22 mouse cellular contexts compared by ENCODE assay signal in the genomic region with DNA sequence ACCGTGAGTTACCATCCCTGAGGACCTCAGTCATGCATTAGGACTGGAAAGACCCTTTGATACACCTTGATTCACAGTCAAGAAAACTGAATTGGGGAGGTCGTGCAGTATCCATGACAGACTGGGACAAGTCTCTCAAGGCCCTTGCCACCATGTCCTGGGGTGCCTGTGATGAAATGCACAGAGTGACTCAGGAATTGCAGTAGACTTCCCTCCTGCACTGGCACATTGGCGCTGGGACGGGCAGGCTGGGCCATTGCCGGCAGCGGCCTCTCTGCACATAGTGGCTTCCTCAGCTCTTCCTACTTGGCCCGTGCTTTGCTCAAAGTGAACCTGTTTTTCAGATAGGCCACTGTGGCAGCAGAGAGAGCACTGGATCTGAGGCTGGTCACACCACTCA. TPM values are rescaled to one million over a fixed set of nuclear protein-coding genes. Genes with fewer than 3 reads are reported as not detected.
DNase-seq lines count a peak whose midpoint lies in the region; ATAC-seq and TF ChIP-seq lines count a peak whose summit lies in the region.
"Had no signal": no experiment of that assay in that cellular context is flagged by ENCODE, and none has a peak within 500 bp of the region (broad histone marks: within the 10 kb centered on the region; RNA-seq: fewer than 3 reads in every experiment).

No protein-coding gene starts in this region.

- peak; percentile 29 for DNase-seq in adrenal gland, postnatal 10 days
- DNase-seq in adrenal gland, adult 18-20 months (ENCODE audit: low spot score in 2 of 2) = no peak
- peak; percentile 70 for DNase-seq in midbrain, embryonic 11.5 days (ENCODE audit: low spot score, missing footprints)
- no peak for DNase-seq in midbrain, embryonic 10.5 days (ENCODE audit: low spot score)
- peak; percentile 34 for DNase-seq in adrenal gland, postnatal 25 days
- DNase-seq in kidney, adult 2 months = no peak
- no peak for DNase-seq in forebrain, embryonic 14.5 days (ENCODE audit: low spot score)
- DNase-seq: B cell, adult 2 months; cerebellum, adult 11-12 months; cerebellum, adult 2 months; cerebellum, adult 9-10 months; cerebellum, postnatal 10 days; cerebellum, postnatal 25 days had no signal

- H3K27me3 ChIP-seq in midbrain, embryonic 11.5 days (ENCODE audit: control insufficient read depth, insufficient read depth, low read length) = 0 out of 2 replicates have a peak, but pooled peaks cover 2% of the 10 kb centered on the region
- peaks cover 21% of the 10 kb centered on the region; the same call in 1 of the 2 replicates for H3K27me3 ChIP-seq in midbrain, embryonic 10.5 days (ENCODE audit: low read depth, poor library complexity, severe bottlenecking)
- H3K27me3 ChIP-seq in kidney, adult 2 months (replicated peaks; ENCODE audit: control insufficient read depth, insufficient read depth, low read length) = no peaks in the 10 kb centered on the region
- no peaks in the 10 kb centered on the region for H3K27me3 ChIP-seq in forebrain, embryonic 14.5 days (replicated peaks; ENCODE audit: control insufficient read depth, insufficient read depth, low read length)
- H3K27me3 ChIP-seq: CH12.LX; embryonic facial prominence, embryonic 12.5 days; Patski had no signal

- no peak overlapping the region for H3K9ac ChIP-seq in midbrain, embryonic 11.5 days (ENCODE audit: low read length)
- H3K9ac ChIP-seq in forebrain, embryonic 14.5 days (ENCODE audit: low read length) = no peak overlapping the region
- H3K9ac ChIP-seq: embryonic facial prominence, embryonic 12.5 days; forebrain, embryonic 13.5 days had no signal

- H3K9me3 ChIP-seq in midbrain, embryonic 11.5 days (ENCODE audit: control insufficient read depth, low read length) = no peaks in the 10 kb centered on the region
- H3K9me3 ChIP-seq in midbrain, embryonic 10.5 days (replicated peaks) = no peaks in the 10 kb centered on the region
- no peaks in the 10 kb centered on the region for H3K9me3 ChIP-seq in forebrain, embryonic 14.5 days (replicated peaks; ENCODE audit: control insufficient read depth, low read length)
- H3K9me3 ChIP-seq: embryonic facial prominence, embryonic 10.5 days; embryonic facial prominence, embryonic 12.5 days; forebrain, embryonic 13.5 days; G1E had no signal

- ATAC-seq in midbrain, embryonic 11.5 days (ENCODE audit: low FRiP score) = no peak
- ATAC-seq in forebrain, embryonic 14.5 days = no peak
- ATAC-seq: activated CD4-positive, CD25-positive, alpha-beta regulatory T cell, adult 4 months; CD4-positive, CD25-positive, alpha-beta regulatory T cell, adult 4 months; forebrain, embryonic 13.5 days; forebrain, embryonic 16.5 days; Patski had no signal

- 92% methylated on average over 7 of the region's 7 CpGs for WGBS in midbrain, embryonic 11.5 days
- WGBS in midbrain, embryonic 10.5 days = 95% methylated on average over 7 of the region's 7 CpGs
- 97% methylated on average over 7 of the region's 7 CpGs for WGBS in kidney, adult 2 months
- WGBS in forebrain, embryonic 14.5 days = 96% methylated on average over 7 of the region's 7 CpGs

- H3K4me1 ChIP-seq in midbrain, embryonic 11.5 days (ENCODE audit: control insufficient read depth, insufficient read depth, low read length) = peaks cover 20% of the 10 kb centered on the region
- peaks cover 38% of the 10 kb centered on the region for H3K4me1 ChIP-seq in midbrain, embryonic 10.5 days
- no peaks in the 10 kb centered on the region for H3K4me1 ChIP-seq in kidney, adult 2 months (ENCODE audit: control insufficient read depth, insufficient read depth, low read length)
- H3K4me1 ChIP-seq in forebrain, embryonic 14.5 days (ENCODE audit: control insufficient read depth, insufficient read depth, low read length) = no peaks in the 10 kb centered on the region

- no peak overlapping the region for H3K4me3 ChIP-seq in midbrain, embryonic 11.5 days (ENCODE audit: low read depth, low read length)
- H3K4me3 ChIP-seq in midbrain, embryonic 10.5 days = no peak overlapping the region
- no peak overlapping the region for H3K4me3 ChIP-seq in kidney, adult 2 months (ENCODE audit: insufficient read depth, low read depth, low read length)
- H3K4me3 ChIP-seq in forebrain, embryonic 14.5 days (ENCODE audit: low read depth, low read length) = no peak overlapping the region
- H3K4me3 ChIP-seq: embryonic facial prominence, embryonic 10.5 days; embryonic facial prominence, embryonic 12.5 days; forebrain, embryonic 13.5 days had no signal

- H3K36me3 ChIP-seq in midbrain, embryonic 11.5 days (ENCODE audit: control insufficient read depth, insufficient read depth, low read length) = no peaks in the 10 kb centered on the region
- H3K36me3 ChIP-seq in midbrain, embryonic 10.5 days = peaks cover 60% of the 10 kb centered on the region
- H3K36me3 ChIP-seq in kidney, adult 2 months (ENCODE audit: control insufficient read depth, insufficient read depth, low read length) = peaks cover 2% of the 10 kb centered on the region; the same call in 1 of the 2 replicates
- H3K36me3 ChIP-seq in forebrain, embryonic 14.5 days (ENCODE audit: control insufficient read depth, insufficient read depth, low read length) = peaks cover 38% of the 10 kb centered on the region

- H3K4me2 ChIP-seq in midbrain, embryonic 11.5 days = no peak overlapping the region
- no peak overlapping the region for H3K4me2 ChIP-seq in forebrain, embryonic 14.5 days (ENCODE audit: low read length)
- H3K4me2 ChIP-seq: embryonic facial prominence, embryonic 12.5 days; forebrain, embryonic 13.5 days had no signal

- no peak overlapping the region for H3K27ac ChIP-seq in midbrain, embryonic 11.5 days (ENCODE audit: low read depth, low read length)
- no peak overlapping the region for H3K27ac ChIP-seq in midbrain, embryonic 10.5 days (replicated peaks)
- no peak overlapping the region for H3K27ac ChIP-seq in kidney, adult 2 months (ENCODE audit: insufficient read depth, low read depth, low read length)
- no peak overlapping the region for H3K27ac ChIP-seq in forebrain, embryonic 14.5 days (ENCODE audit: low read depth, low read length)
- H3K27ac ChIP-seq: embryonic facial prominence, embryonic 10.5 days; embryonic facial prominence, embryonic 12.5 days; forebrain, embryonic 13.5 days had no signal

- TF ChIP-seq POLR2A in kidney, adult 2 months (IDR thresholded peaks at IDR 0.05; ENCODE audit: low read depth, low read length) = no peak

- no peak for TF ChIP-seq CTCF in kidney, adult 2 months (conservative IDR thresholded peaks at IDR 0.05; ENCODE audit: insufficient read depth, insufficient read length, low read depth, low read length)

RNA-seq across cellular contexts. Expression of a gene that starts 39.3 kb away (rescaled TPM):
- total RNA-seq in adrenal gland, postnatal 10 days (2021) = under 1 TPM; 0.39 to 0.51 TPM
- total RNA-seq in adrenal gland, adult 18-20 months (2021) = under 1 TPM in 1 of 2 experiments, not detected in 1; 0.16 TPM
- 64.7 and 68.0 TPM in 2 replicates for polyA plus RNA-seq in midbrain, embryonic 11.5 days (2014; fragmentation: Nextera tagmentation; extraction: Ambion mirVana)
- polyA plus RNA-seq in midbrain, embryonic 10.5 days (2016; fragmentation: Nextera tagmentation; extraction: Ambion mirVana) = 61.8 and 70.6 TPM in 2 replicates
- not detected in 2 replicates for total RNA-seq in adrenal gland, postnatal 25 days (2021)
- polyA plus RNA-seq in kidney, adult 2 months (2012; rRNA removed) = 0.23 and 0.41 TPM in 2 replicates
- polyA plus RNA-seq in forebrain, embryonic 14.5 days (2014; fragmentation: Nextera tagmentation; extraction: Ambion mirVana) = 8.1 and 9.5 TPM in 2 replicates
- total RNA-seq: G1E had no signal
- polyA plus RNA-seq: activated CD4-positive, CD25-positive, alpha-beta regulatory T cell, adult 4 months; CD4-positive, CD25-positive, alpha-beta regulatory T cell, adult 4 months; G1E had no signal

Comparison
In these comparisons a context has a peak if more than half of its experiments do, and no peak if none do; other contexts are left out.
1. DNase-seq: peak in adrenal gland, postnatal 10 days (single experiment), midbrain, embryonic 11.5 days (single experiment) and adrenal gland, postnatal 25 days (single experiment); none in adrenal gland, adult 18-20 months (0 of 2), midbrain, embryonic 10.5 days (single experiment), kidney, adult 2 months (single experiment) and forebrain, embryonic 14.5 days (single experiment).